Mouse (Mus musculus) ovary, adult 10 weeks (tissue): ENCODE results near the gene B3gnt3. TPM values are rescaled to one million over a fixed set of nuclear protein-coding genes. Genes with fewer than 3 reads are reported as not detected.

Experiments
- polyA plus RNA-seq: library from polyadenylated mRNA; stranded (reverse); fragments of 350-450 nt; fragmentation: Illumina TruSeq; extraction: RNeasy Lipid Tissue Mini Kit (QIAGEN cat#74804); gene quantifications from one replicate; pipeline ENCODE4 v1.2.3, GENCODE M21; 2014

Gene B3gnt3
- polyA plus RNA-seq: 2.2 TPM

GRCm38 (mm10) chr8:71701414-71702086 lies at the start of gene B3gnt3:
TSS of gene B3gnt3 (minus strand) at chr8:71701789.

GRCm38 (mm10) chr8:71725122-71725924 lies 23.7 kb upstream of the B3gnt3 start, which contains the start of gene Fcho1:
TSS of gene Fcho1 (minus strand) at chr8:71725716.

GRCm38 (mm10) chr8:71689028-71689427 lies 12.6 kb downstream of the B3gnt3 start, which contains the start of gene Insl3:
TSS of gene Insl3 (plus strand) at chr8:71689214.

GRCm38 (mm10) chr8:71676020-71676741 lies 25.4 kb downstream of the B3gnt3 start, which contains the start of gene Jak3:
TSS of gene Jak3 (plus strand) at chr8:71676296.

GRCm38 (mm10) chr8:71671549-71671965 lies 30.0 kb downstream of the B3gnt3 start, which contains the start of gene Unc13a:
TSS of gene Unc13a (minus strand) at chr8:71671757.

Other genes starting within 250 kb of the B3gnt3 start
- gene Abhd8, start 238.1 kb downstream of the B3gnt3 start, polyA plus RNA-seq: 0.68 TPM
- gene Mrpl34, start 236.8 kb downstream of the B3gnt3 start, polyA plus RNA-seq: 9.7 TPM
- 3.4 TPM for gene Dda1, start 232.6 kb downstream of the B3gnt3 start, polyA plus RNA-seq
- 1.00 TPM for gene Ano8, start 215.8 kb downstream of the B3gnt3 start, polyA plus RNA-seq
- 1.3 TPM for gene Gtpbp3, start 213.7 kb downstream of the B3gnt3 start, polyA plus RNA-seq
- gene Plvap, start 190.0 kb downstream of the B3gnt3 start, polyA plus RNA-seq: 0.46 TPM
- gene Ccdc194, start 176.1 kb downstream of the B3gnt3 start, polyA plus RNA-seq: not detected
- 8.3 TPM for gene Bst2, start 164.3 kb downstream of the B3gnt3 start, polyA plus RNA-seq
- 0.66 TPM for gene Mvb12a, start 158.9 kb downstream of the B3gnt3 start, polyA plus RNA-seq
- gene Tmem221, start 142.9 kb downstream of the B3gnt3 start, polyA plus RNA-seq: 3.4 TPM
- gene Nxnl1, start 135.2 kb downstream of the B3gnt3 start, polyA plus RNA-seq: 0.26 TPM
- 4.7 TPM for gene Slc27a1, start 132.9 kb downstream of the B3gnt3 start, polyA plus RNA-seq
- gene Pgls, start 109.6 kb downstream of the B3gnt3 start, polyA plus RNA-seq: 0.17 TPM
- gene Fam129c, start 104.1 kb downstream of the B3gnt3 start, polyA plus RNA-seq: not detected
- gene Colgalt1, start 90.8 kb downstream of the B3gnt3 start, polyA plus RNA-seq: 73.2 TPM
- gene Unc13a, start 30.0 kb downstream of the B3gnt3 start, polyA plus RNA-seq: not detected
- gene Jak3, start 25.5 kb downstream of the B3gnt3 start, polyA plus RNA-seq: not detected
- gene Insl3, start 12.6 kb downstream of the B3gnt3 start, polyA plus RNA-seq: not detected
- gene Fcho1, start 23.9 kb upstream of the B3gnt3 start, polyA plus RNA-seq: not detected
- 46.4 TPM for gene Zfp709, start 180.2 kb upstream of the B3gnt3 start, polyA plus RNA-seq
- gene Zfp882, start 206.8 kb upstream of the B3gnt3 start, polyA plus RNA-seq: 28.3 TPM
- gene Zfp617, start 206.8 kb upstream of the B3gnt3 start, polyA plus RNA-seq: 135 TPM
- 56.3 TPM for gene Zfp961, start 249.2 kb upstream of the B3gnt3 start, polyA plus RNA-seq